Mouse (Mus musculus) midbrain, postnatal 0 days (tissue): ENCODE results near the gene Gm13128. TPM values are rescaled to one million over a fixed set of nuclear protein-coding genes. Genes with fewer than 3 reads are reported as not detected.

Experiments
- ATAC-seq: fragments of 200-750 bp; cut with Nextera tagmentation; 2 replicates; pipeline ENCODE4 v1.8.0; 2017; ENCODE audit warnings: moderate number of reproducible peaks, mild to moderate bottlenecking, moderate TSS enrichment, moderate library complexity; ENCODE audit not compliant: low FRiP score
- DNase-seq: peaks from one replicate; pipeline ENCODE4 v3.0.0-alpha.2; 2015; ENCODE audit warnings: low spot score
- H3K27ac ChIP-seq: fragments of 300-500 bp; sonication (generic); 2 replicates; pipeline ENCODE4 v1.5.1; 2014; ENCODE audit warnings: low read depth, mild to moderate bottlenecking, low read length, mixed read lengths
- H3K27me3 ChIP-seq: fragments of 300-500 bp; sonication (generic); 2 replicates; pipeline ENCODE4 v1.6.1; 2014; ENCODE audit warnings: low read length, control low read depth, mixed read lengths; ENCODE audit not compliant: insufficient read depth
- H3K36me3 ChIP-seq: fragments of 300-500 bp; sonication (generic); 2 replicates; pipeline ENCODE4 v1.6.1; 2014; ENCODE audit warnings: low read length, control low read depth, mixed read lengths; ENCODE audit not compliant: insufficient read depth
- H3K4me1 ChIP-seq: fragments of 300-500 bp; sonication (generic); 2 replicates; pipeline ENCODE4 v1.6.1; 2014; ENCODE audit warnings: mild to moderate bottlenecking, control low read depth, antibody characterized with exemption, low read length, mixed read lengths; ENCODE audit not compliant: insufficient read depth
- H3K4me2 ChIP-seq: fragments of 300-500 bp; sonication (generic); 2 replicates; pipeline ENCODE4 v1.6.1; 2014; ENCODE audit warnings: low read depth, mild to moderate bottlenecking, low read length, mixed read lengths; ENCODE audit not compliant: poor library complexity, severe bottlenecking
- H3K4me3 ChIP-seq: fragments of 300-500 bp; sonication (generic); 2 replicates; pipeline ENCODE4 v1.5.1; 2014; ENCODE audit warnings: low read depth, mild to moderate bottlenecking, low read length, moderate library complexity
- H3K9ac ChIP-seq: fragments of 300-500 bp; sonication (generic); replicated peaks from 2 replicates; pipeline ENCODE4 v1.6.1; 2014; ENCODE audit warnings: mild to moderate bottlenecking, low read length, moderate library complexity, mixed read lengths; ENCODE audit not compliant: poor library complexity, severe bottlenecking
- H3K9me3 ChIP-seq: fragments of 300-500 bp; sonication (generic); 2 replicates; pipeline ENCODE4 v1.6.1; 2016; ENCODE audit warnings: low read length, control low read depth
- CTCF ChIP-seq: IDR thresholded peaks from 2 replicates; pipeline ENCODE4 v1.5.1; 2016; ENCODE audit warnings: antibody characterized with exemption, mild to moderate bottlenecking
- WGBS: fragments of 180-500 bp; shearing (Covaris S2); extraction: QIAGEN DNeasy Blood & Tissue Kit; methylation state at CpG from one replicate; pipeline ENCODE4 v1.1.7; 2014; 5-methylcytosine and 5-hydroxymethylcytosine counted together
- polyA plus RNA-seq: library from polyadenylated mRNA; unstranded; fragments of >200 nt; fragmentation: Nextera tagmentation; extraction: Ambion mirVana; gene quantifications from 2 replicates; pipeline ENCODE4 v1.2.1, GENCODE M21; 2015
- total RNA-seq: library from RNA; depleted of rRNA; stranded (reverse); fragments of >200 nt; gene quantifications from 2 replicates; pipeline ENCODE4 v1.2.3, GENCODE M21; 2014; rRNA removed

The Gm13128 gene
- total and polyA plus RNA-seq, 2 experiments from 2014 or later: not detected

DNA sequence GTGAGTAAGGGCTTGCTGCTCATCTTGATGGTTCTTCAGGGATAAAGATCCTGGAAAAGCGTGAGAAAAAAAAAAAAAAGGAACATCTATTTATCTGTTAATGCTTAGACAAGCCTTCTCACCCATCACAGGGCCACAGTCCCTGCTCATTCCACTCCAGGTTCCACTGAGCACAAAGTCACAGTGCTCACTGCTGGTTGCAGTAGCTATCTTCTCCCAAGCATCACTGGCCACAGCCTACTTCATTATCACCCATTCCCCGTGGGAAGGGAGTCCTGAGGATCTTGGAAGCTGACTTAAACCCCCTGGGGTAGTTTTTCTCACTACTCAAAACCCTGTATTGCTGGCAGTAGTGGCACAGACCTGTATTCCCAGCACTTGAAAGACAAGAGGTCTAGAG lies 47.9 kb downstream of the Gm13128 start, which contains the start of gene Pramef20:
TSS of gene Pramef20 (minus strand) at position 23 of the 400 bp plus-strand sequence.
- ATAC-seq (no peak), DNase-seq (no peak)
- no peak within 1 kb of the TSS for H3K4me3 ChIP-seq
- no peaks in the 10 kb centered on the region for H3K4me1 ChIP-seq
- H3K36me3 ChIP-seq: no peaks in the 10 kb centered on the region
- TF ChIP-seq CTCF: no peak
- 36% methylated on average over 2 of the region's 2 CpGs for whole genome bisulfite sequencing
- H3K9me3 ChIP-seq: peaks cover 63% of the 10 kb centered on the region
- no peak within 1 kb of the TSS for H3K27ac ChIP-seq
- no peak within 1 kb of the TSS for H3K9ac ChIP-seq
- no peak within 1 kb of the TSS for H3K4me2 ChIP-seq
- no peaks in the 10 kb centered on the region for H3K27me3 ChIP-seq

Other genes starting within 250 kb of the Gm13128 start
- gene Gm13102, start 223.8 kb upstream of the Gm13128 start, total RNA-seq: not detected in 2 replicates
- gene Gm13102, start 223.8 kb upstream of the Gm13128 start, polyA plus RNA-seq: not detected in 2 replicates
- gene Oog3, start 167.6 kb upstream of the Gm13128 start, total RNA-seq: not detected in 2 replicates
- not detected in 2 replicates for gene Oog3, start 167.6 kb upstream of the Gm13128 start, polyA plus RNA-seq
- not detected in 2 replicates for gene Oog2, start 139.5 kb upstream of the Gm13128 start, total RNA-seq
- not detected in 2 replicates for gene Oog2, start 139.5 kb upstream of the Gm13128 start, polyA plus RNA-seq
- gene C87977, start 116.9 kb upstream of the Gm13128 start, total RNA-seq: not detected in 2 replicates
- gene C87977, start 116.9 kb upstream of the Gm13128 start, polyA plus RNA-seq: not detected in 2 replicates
- not detected in 2 replicates for gene Pramel5, start 49.8 kb upstream of the Gm13128 start, total RNA-seq
- gene Pramel5, start 49.8 kb upstream of the Gm13128 start, polyA plus RNA-seq: not detected in 2 replicates
- not detected in 2 replicates for gene Gm13119, start 27.7 kb downstream of the Gm13128 start, total RNA-seq
- not detected in 2 replicates for gene Gm13119, start 27.7 kb downstream of the Gm13128 start, polyA plus RNA-seq
- not detected in 2 replicates for gene Pramef20, start 47.7 kb downstream of the Gm13128 start, total RNA-seq
- not detected in 2 replicates for gene Pramef20, start 47.7 kb downstream of the Gm13128 start, polyA plus RNA-seq
- gene Pramef12, start 78.2 kb downstream of the Gm13128 start, total RNA-seq: 0.22 TPM in 1 of 2 replicates, not detected in the other
- not detected in 2 replicates for gene Pramef12, start 78.2 kb downstream of the Gm13128 start, polyA plus RNA-seq
- gene 1700012P22Rik, start 108.5 kb downstream of the Gm13128 start, total RNA-seq: not detected in 2 replicates
- not detected in 2 replicates for gene 1700012P22Rik, start 108.5 kb downstream of the Gm13128 start, polyA plus RNA-seq
- gene Gm9944, start 123.1 kb downstream of the Gm13128 start, total RNA-seq: not detected in 2 replicates
- gene Gm9944, start 123.1 kb downstream of the Gm13128 start, polyA plus RNA-seq: not detected in 2 replicates
- gene Aadacl3, start 133.5 kb downstream of the Gm13128 start, total RNA-seq: not detected in 2 replicates
- gene Aadacl3, start 133.5 kb downstream of the Gm13128 start, polyA plus RNA-seq: not detected in 2 replicates
- not detected in 2 replicates for gene 9430007A20Rik, start 189.6 kb downstream of the Gm13128 start, total RNA-seq
- not detected in 2 replicates for gene 9430007A20Rik, start 189.6 kb downstream of the Gm13128 start, polyA plus RNA-seq
- gene Gm13124, start 234.9 kb downstream of the Gm13128 start, total RNA-seq: not detected in 2 replicates
- gene Gm13124, start 234.9 kb downstream of the Gm13128 start, polyA plus RNA-seq: not detected in 2 replicates